Mouse (Mus musculus) midbrain, embryonic 13.5 days (tissue): ENCODE measurements around the gene Spag17. TPM values are rescaled to one million over a fixed set of nuclear protein-coding genes. Genes with fewer than 3 reads are reported as not detected.

Experiments
- ATAC-seq: fragments of 200-750 bp; cut with Nextera tagmentation; 2 replicates; pipeline ENCODE4 v1.8.0; 2017; ENCODE audit warnings: mild to moderate bottlenecking, moderate TSS enrichment, moderate library complexity
- H3K27ac ChIP-seq: fragments of 300-500 bp; sonication (generic); 2 replicates; pipeline ENCODE4 v1.5.1; 2015; ENCODE audit warnings: inconsistent platforms, mild to moderate bottlenecking, moderate library complexity
- H3K27me3 ChIP-seq: fragments of 300-500 bp; sonication (generic); 2 replicates; pipeline ENCODE4 v1.6.1; 2015; ENCODE audit warnings: mild to moderate bottlenecking, inconsistent platforms
- H3K36me3 ChIP-seq: fragments of 300-500 bp; sonication (generic); 2 replicates; pipeline ENCODE4 v1.6.1; 2015; ENCODE audit warnings: mild to moderate bottlenecking, inconsistent platforms
- H3K4me1 ChIP-seq: fragments of 300-500 bp; sonication (generic); replicated peaks from 2 replicates; pipeline ENCODE4 v1.6.1; 2015; ENCODE audit warnings: inconsistent platforms
- H3K4me2 ChIP-seq: fragments of 300-500 bp; sonication (generic); replicated peaks from 2 replicates; pipeline ENCODE4 v1.6.1; 2015; ENCODE audit warnings: moderate library complexity, mild to moderate bottlenecking, inconsistent platforms
- H3K4me3 ChIP-seq: fragments of 300-500 bp; sonication (generic); replicated peaks from 2 replicates; pipeline ENCODE4 v1.5.1; 2015; ENCODE audit warnings: mild to moderate bottlenecking, inconsistent platforms
- H3K9ac ChIP-seq: fragments of 300-500 bp; sonication (generic); replicated peaks from 2 replicates; pipeline ENCODE4 v1.6.1; 2015; ENCODE audit warnings: mild to moderate bottlenecking, inconsistent platforms
- H3K9me3 ChIP-seq: fragments of 300-500 bp; sonication (generic); 2 replicates; pipeline ENCODE4 v1.6.1; 2016; ENCODE audit warnings: mild to moderate bottlenecking, inconsistent platforms
- WGBS: fragments of 180-500 bp; shearing (Covaris S2); methylation state at CpG from one replicate; pipeline ENCODE4 v1.1.7; 2015; 5-methylcytosine and 5-hydroxymethylcytosine counted together
- polyA plus RNA-seq: library from polyadenylated mRNA; unstranded; fragments of >200 nt; fragmentation: Nextera tagmentation; extraction: Ambion mirVana; gene quantifications from 2 replicates; pipeline ENCODE4 v1.2.1, GENCODE M21; 2015

Gene Spag17
- polyA plus RNA-seq, 1 experiment from 2014 or later: 0.75 TPM

DNA sequence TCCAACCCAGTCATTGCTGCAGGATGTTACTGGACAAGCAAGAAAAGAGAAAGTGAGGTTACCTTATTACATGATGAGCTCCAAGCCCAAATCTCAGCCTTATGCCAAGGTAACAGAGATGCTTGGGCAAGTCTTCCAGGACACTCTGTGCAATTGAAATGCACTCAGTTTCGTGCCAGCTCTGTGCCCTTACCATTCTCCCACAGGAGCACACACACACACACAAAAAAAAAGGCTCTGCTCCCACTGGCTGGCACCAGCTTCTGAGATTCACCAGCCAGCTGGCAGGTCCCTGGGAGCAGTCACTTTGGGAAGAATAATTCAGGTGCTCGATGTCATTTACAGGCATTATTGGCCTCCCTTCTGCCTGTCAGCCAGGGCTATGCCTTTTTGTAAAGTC, 221.5 kb downstream of the Spag17 start:
- no peaks in the 10 kb centered on the region for H3K4me1 ChIP-seq
- 78% methylated on average over 2 of the region's 2 CpGs for WGBS

DNA sequence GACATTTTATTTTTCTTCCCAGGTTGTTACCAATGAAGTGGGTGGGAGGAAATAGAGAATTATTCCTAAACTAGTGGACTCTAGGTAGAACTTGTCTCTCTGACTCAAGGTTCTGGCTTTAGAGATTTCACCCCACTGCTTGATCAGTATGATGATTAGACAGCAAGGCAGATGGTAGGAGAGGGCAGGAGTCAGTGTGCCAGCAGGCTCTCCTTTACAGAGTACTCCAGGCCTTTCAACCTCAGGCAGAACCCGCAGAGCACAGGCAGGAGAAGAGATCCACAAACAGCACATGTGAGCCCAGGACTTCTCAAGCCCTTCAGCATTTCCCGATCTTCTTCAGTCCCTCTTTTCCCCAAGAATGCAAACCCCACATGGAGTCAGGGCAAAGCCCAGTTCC, 233.5 kb downstream of the Spag17 start:
- Histone ChIP-seq H3K4me2 (no peak overlapping the region), H3K27me3 (no peaks in the 10 kb centered on the region), H3K36me3 (no peaks in the 10 kb centered on the region), H3K9ac (no peak overlapping the region), H3K4me1 (no peaks in the 10 kb centered on the region), H3K27ac (no peak overlapping the region), H3K9me3 (no peaks in the 10 kb centered on the region), H3K4me3 (no peak overlapping the region)
- no peak for ATAC-seq
- WGBS: 73% methylated on average over 2 of the region's 2 CpGs

More for the DNA sequence above, 221.5 kb downstream of the Spag17 start:
- no peaks in the 10 kb centered on the region for H3K27me3 ChIP-seq
- H3K9me3 ChIP-seq: no peaks in the 10 kb centered on the region
- no peak overlapping the region for H3K27ac ChIP-seq
- no peaks in the 10 kb centered on the region for H3K36me3 ChIP-seq
- no peak overlapping the region for H3K4me3 ChIP-seq
- H3K9ac ChIP-seq: no peak overlapping the region
- no peak for ATAC-seq
- no peak overlapping the region for H3K4me2 ChIP-seq

DNA sequence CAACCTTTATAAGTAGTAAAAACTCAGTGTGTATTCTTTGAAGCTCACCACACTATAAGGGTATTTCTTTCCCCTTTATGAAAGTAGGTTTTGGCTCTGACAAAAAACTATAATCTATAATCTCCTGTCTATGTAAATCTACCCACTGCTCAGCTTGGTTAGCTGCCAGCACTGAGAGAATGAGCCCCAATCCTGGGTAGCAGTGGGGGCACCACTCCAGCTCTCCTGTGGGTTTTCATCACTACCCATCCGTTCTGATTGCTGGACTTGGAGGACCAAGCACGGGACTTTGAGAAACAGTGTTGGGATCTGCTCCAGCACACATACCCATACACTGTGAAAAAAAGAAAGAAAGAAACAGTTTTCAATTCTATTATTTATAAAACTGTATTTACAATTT, 236.8 kb downstream of the Spag17 start:
- no peaks in the 10 kb centered on the region for H3K36me3 ChIP-seq
- H3K27me3 ChIP-seq: no peaks in the 10 kb centered on the region
- 75% methylated on average over 2 of the region's 2 CpGs for WGBS
- H3K4me1 ChIP-seq: no peaks in the 10 kb centered on the region
- ATAC-seq: no peak
- H3K27ac ChIP-seq: no peak overlapping the region
- no peak overlapping the region for H3K4me2 ChIP-seq
- no peak overlapping the region for H3K9ac ChIP-seq
- no peaks in the 10 kb centered on the region for H3K9me3 ChIP-seq
- no peak overlapping the region for H3K4me3 ChIP-seq

DNA sequence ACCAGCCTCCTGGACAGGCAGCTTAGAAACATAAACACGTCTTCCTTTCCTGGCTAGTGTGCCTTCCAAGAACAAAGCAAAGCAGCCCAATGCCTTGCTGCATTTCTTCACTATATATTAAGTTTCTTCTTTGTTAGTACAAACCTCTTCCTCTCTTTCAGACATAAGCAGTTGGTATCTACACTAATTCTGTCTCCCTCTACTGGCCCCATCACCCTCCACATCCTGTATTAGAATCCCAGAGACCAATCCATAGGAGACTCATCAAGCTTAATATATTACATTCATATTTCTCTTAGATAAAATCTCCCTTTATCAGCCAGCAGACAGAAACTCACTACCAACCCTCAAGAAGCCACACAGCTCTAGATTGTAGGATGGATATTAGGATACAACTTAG, 237.2 kb downstream of the Spag17 start:
- ATAC-seq: no peak

DNA sequence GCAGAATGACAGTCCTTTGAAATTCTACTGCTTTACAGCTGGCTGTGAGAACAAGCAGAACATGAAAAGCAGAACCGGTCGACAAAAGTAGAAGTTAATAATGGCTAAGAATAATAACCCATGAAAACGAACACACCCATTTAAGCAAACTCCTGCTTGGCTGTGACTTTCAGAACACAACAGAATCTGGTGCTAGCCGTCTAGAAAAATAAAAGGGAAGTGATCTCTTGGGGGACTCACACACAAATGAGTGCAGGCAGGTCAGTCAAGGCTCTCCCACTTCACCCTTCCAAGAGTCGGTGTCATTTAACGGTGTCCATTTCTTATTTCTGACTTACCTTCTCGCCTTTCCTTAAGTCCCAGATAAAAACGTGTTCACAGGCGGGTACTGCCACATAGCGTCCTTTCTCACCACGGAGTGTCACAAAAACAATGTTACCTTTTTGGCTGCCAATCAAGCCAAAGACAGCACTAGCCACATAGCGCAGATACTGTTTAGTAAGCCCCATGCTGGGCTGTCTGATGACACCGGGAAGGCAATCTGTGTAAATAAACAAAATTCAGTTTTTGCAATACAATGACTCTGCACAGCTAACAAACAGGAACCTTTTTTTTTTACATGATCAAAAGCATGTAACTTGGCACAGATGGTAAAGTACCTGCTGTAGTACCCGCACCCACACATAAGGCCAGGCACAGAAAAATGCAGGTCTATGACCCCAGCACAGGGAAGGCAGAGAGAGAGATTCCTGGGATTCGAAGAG, 275.7 kb downstream of the Spag17 start:
- ATAC-seq: no peak

More for the DNA sequence above, 237.2 kb downstream of the Spag17 start:
- Histone ChIP-seq H3K36me3 (no peaks in the 10 kb centered on the region), H3K4me1 (no peaks in the 10 kb centered on the region), H3K4me3 (no peak overlapping the region), H3K9ac (no peak overlapping the region), H3K9me3 (no peaks in the 10 kb centered on the region), H3K4me2 (no peak overlapping the region), H3K27ac (no peak overlapping the region), H3K27me3 (no peaks in the 10 kb centered on the region)
- 80% methylated on average over 1 of the region's 1 CpGs for WGBS

DNA sequence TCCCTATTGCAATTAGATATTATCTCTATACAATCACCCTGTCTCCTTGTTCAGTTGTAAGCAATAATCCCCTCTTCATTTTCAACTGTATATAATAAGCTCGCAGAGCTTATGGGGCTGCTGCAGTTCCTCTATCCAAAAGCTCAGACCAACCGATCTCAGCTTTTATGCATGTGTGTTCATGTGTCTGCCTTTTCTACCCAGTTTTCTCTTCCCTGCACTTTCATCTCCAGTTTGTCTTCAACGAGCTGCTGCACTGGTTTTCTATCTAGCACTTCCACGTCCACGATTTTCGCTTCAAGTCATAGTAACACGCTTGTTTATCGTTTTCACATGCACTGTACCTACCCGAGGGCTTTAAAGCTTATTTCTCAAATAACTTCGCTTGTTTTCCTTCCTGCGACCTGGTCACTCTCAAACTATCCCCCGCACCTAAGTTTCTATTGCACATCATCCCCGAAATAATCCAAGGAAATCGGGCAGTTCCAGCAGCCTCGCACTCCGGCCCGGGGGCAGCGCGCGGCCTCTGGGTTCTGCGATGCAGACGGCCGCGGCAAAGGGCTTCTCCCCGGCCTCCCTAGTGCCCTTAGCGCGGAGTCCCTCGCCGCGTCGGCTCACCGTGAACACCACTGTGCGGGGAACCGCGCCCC, 276.6 kb downstream of the Spag17 start:
- Histone ChIP-seq H3K4me2 (peak overlapping the region; percentile 76), H3K4me1 (peaks cover 30% of the 10 kb centered on the region), H3K9ac (peak overlapping the region; percentile 93), H3K27ac (peak overlapping the region; percentile 57), H3K27me3 (no peaks in the 10 kb centered on the region), H3K36me3 (peaks cover 21% of the 10 kb centered on the region), H3K9me3 (no peaks in the 10 kb centered on the region), H3K4me3 (peak overlapping the region; percentile 89)
- WGBS: 2% methylated on average over 35 of the region's 35 CpGs
- no peak for ATAC-seq

More for the DNA sequence above, 275.7 kb downstream of the Spag17 start:
- Histone ChIP-seq H3K4me2 (peak overlapping the region; percentile 76), H3K27me3 (no peaks in the 10 kb centered on the region), H3K9me3 (no peaks in the 10 kb centered on the region), H3K36me3 (peaks cover 31% of the 10 kb centered on the region), H3K9ac (peak overlapping the region; percentile 93; the same call in 1 of the 2 replicates), H3K4me1 (peaks cover 30% of the 10 kb centered on the region), H3K27ac (no peak overlapping the region), H3K4me3 (peak overlapping the region; percentile 89)
- 88% methylated on average over 15 of the region's 15 CpGs for WGBS

DNA sequence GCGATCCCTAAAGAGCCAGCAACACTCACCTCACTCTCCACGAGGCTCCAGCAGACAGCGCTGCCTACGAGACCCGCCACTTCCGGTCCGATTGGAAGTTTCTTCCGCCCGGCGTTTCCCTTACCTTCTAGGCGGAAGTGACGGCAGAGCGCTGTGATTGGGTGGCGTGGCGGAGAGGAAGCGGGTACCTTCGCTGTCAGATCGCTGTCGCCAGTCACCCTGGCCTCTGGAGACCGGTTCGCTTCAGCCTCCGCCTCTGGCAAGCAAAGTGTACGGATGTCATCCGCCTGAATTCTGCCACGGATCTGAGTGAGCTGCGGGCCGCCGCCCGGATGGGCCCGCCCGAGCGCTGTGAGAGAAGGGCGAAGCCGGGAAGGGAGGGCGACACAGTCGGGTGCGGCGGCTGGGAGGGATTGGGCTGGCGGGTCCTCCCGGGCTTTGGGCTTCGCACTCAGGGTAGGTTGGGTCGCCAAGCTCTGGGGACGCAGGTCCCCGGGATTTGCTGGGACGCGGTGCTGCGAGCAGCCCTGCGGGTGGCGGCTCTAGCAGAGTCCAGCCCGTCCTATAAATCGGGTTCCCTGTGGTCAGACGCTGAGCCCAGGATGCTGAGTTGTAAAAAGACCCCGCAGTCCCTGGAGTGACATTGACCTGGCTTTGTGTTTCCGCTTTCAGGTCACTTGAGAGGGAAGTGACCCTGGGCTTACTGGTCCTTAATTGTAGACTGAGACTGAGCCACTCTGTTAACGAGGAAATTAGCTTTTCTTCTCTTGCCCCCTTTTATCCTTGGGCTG, 277.3 kb downstream of the Spag17 start, which contains the start of the genes Gdap2 and Wdr3:
TSS of gene Gdap2 (plus strand) at position 67 of the 791 bp plus-strand sequence.
TSS of gene Wdr3 (minus strand) at position 93 of the 791 bp plus-strand sequence.
- WGBS: under 1% methylated on average over 55 of the region's 55 CpGs
- Histone ChIP-seq H3K27me3 (no peaks in the 10 kb centered on the region), H3K9ac (peak within 1 kb of the TSS; percentile 93), H3K27ac (peak within 1 kb of the TSS; percentile 93), H3K4me3 (peak within 1 kb of the TSS; percentile 89), H3K9me3 (no peaks in the 10 kb centered on the region), H3K4me2 (peak within 1 kb of the TSS; percentile 76), H3K4me1 (peaks cover 30% of the 10 kb centered on the region), H3K36me3 (peaks cover 14% of the 10 kb centered on the region)
- ATAC-seq: peak; percentile 99

DNA sequence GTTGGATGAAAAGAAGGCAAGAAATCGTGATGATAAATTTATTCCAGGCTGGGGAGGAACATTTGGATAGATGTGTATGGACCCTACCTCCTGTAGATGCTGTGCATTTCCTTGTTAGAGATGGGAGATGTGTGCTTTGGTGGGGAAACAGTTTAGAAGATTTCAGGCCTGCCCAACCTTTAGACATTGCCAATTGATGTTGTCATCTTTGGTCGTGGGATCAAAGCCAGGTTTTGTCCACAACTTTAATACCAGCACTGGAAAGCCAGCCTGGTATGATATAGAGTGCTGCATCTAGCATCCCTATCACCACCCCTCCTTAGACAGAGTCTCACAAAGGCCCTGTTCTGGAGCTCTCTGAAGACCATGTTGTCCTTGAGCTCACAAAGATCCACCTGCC, 278.4 kb downstream of the Spag17 start:
- no peak for ATAC-seq
- H3K27me3 ChIP-seq: no peaks in the 10 kb centered on the region
- peak overlapping the region; percentile 76 for H3K4me2 ChIP-seq
- WGBS: 89% methylated on average over 2 of the region's 2 CpGs
- no peak overlapping the region for H3K9ac ChIP-seq
- H3K4me1 ChIP-seq: peaks cover 30% of the 10 kb centered on the region
- H3K27ac ChIP-seq: no peak overlapping the region
- no peaks in the 10 kb centered on the region for H3K9me3 ChIP-seq
- 0 out of 2 replicates have a peak overlapping the region, but pooled peaks have one; percentile 89 for H3K4me3 ChIP-seq
- H3K36me3 ChIP-seq: peaks cover 12% of the 10 kb centered on the region

DNA sequence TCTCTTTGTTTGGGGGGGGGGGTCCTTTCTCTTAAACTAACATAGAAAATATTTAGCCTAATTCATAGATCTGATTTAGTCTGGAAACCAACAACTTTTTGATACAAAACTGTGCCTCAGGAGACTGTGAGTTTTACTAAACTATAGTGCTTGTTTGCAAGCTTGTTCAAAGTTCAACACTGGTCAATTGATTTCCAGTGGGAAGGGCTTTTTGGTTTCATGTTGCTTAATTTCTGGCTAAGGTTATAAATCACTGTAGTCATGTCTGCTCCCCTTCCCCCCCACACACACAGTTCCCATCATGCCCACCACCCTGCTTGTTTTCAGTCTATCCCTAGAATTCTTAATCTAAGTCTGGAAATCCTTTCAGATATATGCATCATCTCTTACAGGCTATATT, 279.8 kb downstream of the Spag17 start:
- Histone ChIP-seq H3K27ac (no peak overlapping the region), H3K9me3 (no peaks in the 10 kb centered on the region), H3K36me3 (peaks cover 10% of the 10 kb centered on the region), H3K27me3 (no peaks in the 10 kb centered on the region), H3K4me1 (peaks cover 30% of the 10 kb centered on the region), H3K4me2 (no peak overlapping the region), H3K4me3 (no peak overlapping the region), H3K9ac (no peak overlapping the region)
- ATAC-seq: no peak

DNA sequence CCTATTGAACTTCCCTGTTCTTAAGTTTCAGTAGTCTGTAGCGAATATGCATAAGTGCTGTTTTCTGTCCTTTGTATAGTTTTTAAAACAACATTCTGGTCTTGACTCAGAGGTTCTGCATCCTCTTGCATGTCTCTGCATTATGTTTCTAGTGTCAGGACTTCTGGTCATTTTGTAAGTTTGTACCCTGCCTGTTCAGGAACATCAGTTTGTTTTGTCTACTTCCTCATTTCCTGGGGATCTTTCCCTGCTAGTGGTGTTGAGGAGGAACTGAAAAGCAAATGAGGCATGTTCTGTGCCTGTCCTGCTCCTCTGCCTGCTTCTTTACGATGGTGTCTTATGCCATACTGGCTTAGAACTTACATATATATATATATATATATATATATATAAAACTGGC, 290.8 kb downstream of the Spag17 start:
- 97% methylated on average over 2 of the region's 2 CpGs for WGBS
- H3K9ac ChIP-seq: no peak overlapping the region
- no peak for ATAC-seq

DNA sequence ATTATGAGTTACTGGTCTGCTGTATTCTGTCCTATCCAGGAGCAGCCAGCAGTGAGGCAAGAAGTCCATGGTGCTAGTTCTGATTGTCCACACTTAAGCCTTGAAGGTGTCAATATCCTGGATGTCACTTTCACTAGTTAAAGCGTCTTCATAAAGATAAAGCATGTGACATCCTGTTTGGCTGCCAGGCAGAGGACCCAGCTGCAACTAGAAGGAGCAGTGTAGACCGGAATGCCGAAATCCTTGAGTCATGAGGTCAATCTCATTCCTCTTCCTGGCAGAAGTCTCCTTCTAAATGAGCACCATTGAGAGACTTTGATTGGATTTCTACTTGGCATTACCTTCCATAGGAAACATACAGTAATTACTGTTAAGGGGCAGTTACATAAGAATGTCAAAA, 295.3 kb downstream of the Spag17 start:
- no peak overlapping the region for H3K4me3 ChIP-seq
- H3K9ac ChIP-seq: no peak overlapping the region
- no peaks in the 10 kb centered on the region for H3K4me1 ChIP-seq
- no peak overlapping the region for H3K4me2 ChIP-seq
- no peak overlapping the region for H3K27ac ChIP-seq
- H3K27me3 ChIP-seq: no peaks in the 10 kb centered on the region
- 92% methylated on average over 3 of the region's 3 CpGs for WGBS
- H3K36me3 ChIP-seq: peaks cover 83% of the 10 kb centered on the region
- no peaks in the 10 kb centered on the region for H3K9me3 ChIP-seq
- ATAC-seq: no peak

More for the DNA sequence above, 290.8 kb downstream of the Spag17 start:
- H3K4me1 ChIP-seq: no peaks in the 10 kb centered on the region
- H3K4me2 ChIP-seq: no peak overlapping the region
- H3K27me3 ChIP-seq: no peaks in the 10 kb centered on the region
- no peak overlapping the region for H3K4me3 ChIP-seq
- H3K27ac ChIP-seq: no peak overlapping the region
- H3K36me3 ChIP-seq: peaks cover 86% of the 10 kb centered on the region
- no peaks in the 10 kb centered on the region for H3K9me3 ChIP-seq

DNA sequence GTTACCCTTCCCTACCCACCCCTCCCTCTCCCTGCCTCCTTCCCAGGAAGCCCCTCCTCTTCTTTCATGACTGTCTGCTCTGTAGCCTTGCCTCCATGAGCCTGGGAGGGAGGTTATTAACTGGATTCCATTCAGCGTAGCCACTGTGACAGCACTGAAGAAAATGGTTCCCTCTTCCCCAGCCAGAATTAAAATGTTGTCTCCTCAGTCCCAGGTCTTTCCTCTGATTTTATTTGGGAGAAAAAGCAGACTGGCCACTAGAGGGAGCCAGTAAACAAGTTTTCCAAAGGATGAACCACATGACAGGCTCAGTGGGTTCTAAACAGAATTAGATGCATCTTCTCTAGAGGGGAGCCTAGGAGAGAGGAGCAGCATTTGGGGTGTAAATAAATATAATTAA, 304.2 kb downstream of the Spag17 start:
- peak; percentile 91 for ATAC-seq
- no peak overlapping the region for H3K4me2 ChIP-seq
- peaks cover 66% of the 10 kb centered on the region for H3K36me3 ChIP-seq
- no peaks in the 10 kb centered on the region for H3K27me3 ChIP-seq
- no peak overlapping the region for H3K27ac ChIP-seq
- no peaks in the 10 kb centered on the region for H3K4me1 ChIP-seq
- 57% methylated on average over 1 of the region's 1 CpGs for WGBS
- H3K4me3 ChIP-seq: no peak overlapping the region
- H3K9ac ChIP-seq: no peak overlapping the region
- no peaks in the 10 kb centered on the region for H3K9me3 ChIP-seq
